Mouse (Mus musculus): ENCODE results near the gene 1700010I14Rik.

The 1700010I14Rik gene

DNA sequence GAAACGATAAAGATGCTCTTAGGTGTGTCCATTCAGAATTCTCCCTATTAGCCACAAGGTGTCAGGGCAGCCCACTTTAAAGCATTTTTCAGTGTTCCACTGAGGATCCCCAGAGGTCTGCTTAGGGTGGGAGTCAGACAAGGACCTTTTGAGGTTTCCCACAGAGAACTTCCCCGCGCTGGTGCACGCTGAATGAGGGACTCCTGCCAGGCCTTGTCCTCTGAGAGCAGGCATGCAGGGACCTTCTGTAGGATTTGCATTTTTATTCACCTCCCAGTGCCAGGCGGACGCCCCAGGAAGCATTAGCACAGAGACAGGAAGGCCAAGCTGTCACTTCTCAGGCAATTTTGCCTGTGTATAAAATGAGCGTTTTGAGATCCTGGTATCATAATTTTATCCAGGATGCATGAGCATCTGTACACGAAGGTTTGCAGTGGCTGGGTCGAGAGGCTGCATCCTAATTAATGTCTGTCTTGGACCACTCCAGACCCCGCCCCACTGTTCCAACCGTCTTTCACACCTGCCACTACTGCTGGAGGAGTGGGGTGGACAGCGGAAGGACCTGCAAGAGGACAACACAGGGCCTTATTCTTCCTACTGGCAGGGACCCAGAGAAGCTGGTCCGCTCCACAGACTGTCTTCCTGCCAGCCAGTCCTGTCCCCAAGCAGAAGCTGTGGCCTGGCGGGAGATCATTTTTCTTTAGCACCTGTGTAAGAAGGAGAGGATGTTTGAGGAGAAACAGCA, 35.2 kb downstream of the 1700010I14Rik start:
- no peak for DNase-seq (ENCODE audit: low spot score in 2 of 2)

- DNase-seq (ENCODE audit: low spot score in 2 of 2) = no peak
Measured at GRCm38 (mm10) chr17:9030181-9030580, 42.0 kb downstream of the 1700010I14Rik start.

DNA sequence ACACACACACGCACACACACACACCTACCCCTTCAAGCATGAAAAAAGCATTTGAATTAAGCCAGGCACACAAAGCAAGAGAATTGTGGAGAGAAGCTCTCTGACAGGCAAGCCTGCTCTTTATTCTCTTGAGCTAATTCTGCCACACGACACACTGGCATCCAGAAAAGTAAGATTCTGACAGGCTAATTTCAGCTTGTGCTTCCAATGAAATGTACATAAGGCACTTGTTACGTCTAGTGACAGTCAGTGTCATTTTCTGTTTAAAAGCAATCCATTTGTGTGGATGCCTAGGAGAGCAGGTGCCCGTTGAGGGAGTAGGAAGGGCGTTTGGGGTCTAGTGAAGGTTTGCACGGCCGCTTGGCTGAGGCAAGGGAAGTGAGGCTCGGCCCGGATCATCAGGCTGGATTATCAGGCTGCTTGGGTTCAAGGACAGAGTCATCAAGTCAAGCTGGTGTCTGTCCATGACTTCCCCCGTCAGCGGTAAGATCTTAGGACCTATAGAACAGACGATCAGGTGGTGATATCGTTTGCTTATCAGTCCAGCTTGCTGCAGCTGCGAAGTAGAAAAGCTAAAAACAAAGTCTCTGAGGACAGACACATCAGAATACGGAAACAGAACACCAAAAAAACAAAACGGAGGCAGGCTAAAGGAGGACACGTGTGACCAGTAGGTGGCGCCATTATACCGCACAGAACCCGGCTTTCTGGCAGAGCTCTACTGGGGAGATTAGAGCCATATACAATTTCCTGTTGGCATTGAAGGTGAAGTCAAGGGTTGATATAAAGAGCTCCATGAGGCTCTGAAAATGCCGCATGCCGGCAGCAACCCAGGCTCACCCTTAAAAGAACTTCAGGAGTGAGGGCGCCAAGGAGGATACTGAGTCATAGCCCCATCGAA, 43.4 kb downstream of the 1700010I14Rik start:
- peak; percentile 39 to 45 for DNase-seq (ENCODE audit: low spot score in 2 of 2)

DNA sequence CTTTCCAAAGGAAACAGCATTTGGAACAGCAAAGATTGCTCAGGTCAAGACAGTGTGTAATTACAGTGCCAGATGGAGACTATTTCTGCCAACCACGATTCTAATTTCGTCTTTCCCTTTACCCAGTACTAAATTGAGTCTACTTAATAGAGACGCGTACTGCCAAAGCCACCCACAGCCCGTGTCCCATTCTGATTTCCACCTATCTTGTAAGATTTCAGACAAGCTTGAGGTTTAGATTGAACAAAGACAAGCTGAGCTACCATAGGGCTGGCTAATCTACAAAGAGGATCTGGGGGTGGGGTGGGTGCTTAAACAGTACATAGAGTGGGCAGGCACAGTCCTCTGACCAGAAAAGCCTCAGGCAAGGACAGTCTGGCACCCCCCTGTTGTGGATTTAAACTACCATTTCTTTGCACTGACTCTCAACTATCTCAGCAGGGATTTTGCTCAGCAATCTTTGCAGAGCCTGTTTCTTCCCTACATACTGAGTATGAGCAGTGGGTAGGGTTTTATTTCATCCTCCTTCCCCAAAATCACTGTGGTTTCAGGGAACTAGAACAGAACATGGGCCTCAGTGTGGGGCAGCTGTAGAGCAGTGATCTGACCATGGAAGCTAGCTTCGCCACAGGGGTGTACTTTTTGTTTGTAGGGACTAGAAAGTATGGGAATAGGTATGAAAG, 44.4 kb downstream of the 1700010I14Rik start:
- no peak for DNase-seq (ENCODE audit: low spot score in 2 of 2)

DNA sequence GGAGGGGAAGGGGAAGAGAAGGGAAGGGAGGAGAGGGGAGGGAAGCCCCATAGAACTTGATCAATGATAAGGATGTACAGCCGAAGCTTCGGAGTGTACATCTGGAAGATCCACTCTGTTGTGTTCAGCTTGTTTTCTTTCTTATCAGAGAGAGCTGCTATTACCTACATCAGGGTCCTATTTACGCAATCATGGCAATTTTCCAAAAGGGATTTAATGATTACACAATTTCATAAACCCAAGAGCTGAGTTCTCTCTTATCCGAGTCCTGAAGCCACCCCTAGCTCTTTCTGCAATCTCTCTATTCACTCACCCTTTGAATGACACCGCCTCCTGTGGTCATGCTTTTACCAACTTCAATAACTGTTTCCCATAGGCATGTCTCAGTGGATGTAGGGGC, 45.4 kb downstream of the 1700010I14Rik start:
- DNase-seq (ENCODE audit: low spot score in 2 of 2) = no peak

- DNase-seq (ENCODE audit: low spot score in 2 of 2) = no peak
Measured at GRCm38 (mm10) chr17:9035561-9036348, 47.6 kb downstream of the 1700010I14Rik start.

DNA sequence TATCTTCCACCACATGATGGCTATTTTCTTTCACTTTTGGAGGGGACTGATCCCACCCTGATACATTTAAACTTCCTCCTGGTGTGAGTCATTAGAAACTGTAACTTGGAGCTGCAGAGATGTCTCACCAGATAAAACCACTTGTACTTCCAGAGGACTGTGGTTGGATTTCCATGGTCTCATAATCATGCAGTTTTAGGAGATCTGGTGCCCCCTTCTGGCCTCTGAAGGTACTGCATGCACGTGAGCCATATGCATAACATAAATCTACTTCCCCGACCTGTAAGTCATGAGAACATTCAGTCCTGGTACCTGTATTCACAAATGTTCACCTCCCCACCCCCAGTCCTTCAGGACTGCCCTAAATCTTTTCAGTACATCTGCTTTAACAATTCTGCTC, 54.6 kb downstream of the 1700010I14Rik start:
- DNase-seq (ENCODE audit: low spot score in 2 of 2) = no peak

GRCm38 (mm10) chr17:9052441-9052980, 64.4 kb downstream of the 1700010I14Rik start:
- no peak for DNase-seq (ENCODE audit: low spot score in 2 of 2)

DNA sequence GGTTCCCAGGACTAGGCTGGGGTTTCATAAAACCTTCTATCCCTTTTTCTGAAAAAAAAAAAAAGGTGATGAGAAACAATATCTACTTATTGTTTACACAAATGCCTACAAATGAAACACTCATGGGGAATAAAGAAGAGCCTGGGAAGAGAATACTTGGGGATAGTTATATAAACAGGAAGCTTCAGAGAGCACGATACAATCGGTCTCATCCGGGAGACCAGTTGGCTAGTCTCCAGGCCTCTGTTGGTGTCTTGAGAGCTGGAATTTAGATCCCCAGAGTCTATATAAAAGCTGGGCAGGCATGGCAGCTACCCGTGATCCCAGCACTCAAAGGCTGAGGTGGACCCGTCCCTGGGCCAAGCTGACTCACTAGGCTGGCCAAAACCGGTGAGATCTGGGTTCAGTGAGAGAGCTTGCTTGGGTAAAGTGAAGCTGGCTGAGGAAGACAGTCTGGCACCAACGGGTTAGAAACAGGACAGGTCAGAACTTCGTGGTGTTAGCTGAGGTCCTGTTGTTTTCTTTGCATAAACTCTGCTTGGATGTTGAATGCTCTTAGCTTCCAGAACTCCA, 71.3 kb downstream of the 1700010I14Rik start:
- DNase-seq (ENCODE audit: low spot score in 2 of 2) = no peak
